In genomic region chr1:74884196-74885141, GRCm38 (mm10) we compare ENCODE assay signal across 8 mouse cellular contexts. TPM values are rescaled to one million over a fixed set of nuclear protein-coding genes. Genes with fewer than 3 reads are reported as not detected.
A peak's percentile ranks its signal among the peaks of the same experiment; 100 is the strongest.
DNase-seq lines count a peak whose midpoint lies in the region; ATAC-seq and TF ChIP-seq lines count a peak whose summit lies in the region.
"Had no signal": no experiment of that assay in that cellular context is flagged by ENCODE, and none has a peak within 500 bp of the region (broad histone marks: within the 10 kb centered on the region; RNA-seq: fewer than 3 reads in every experiment).

No protein-coding gene starts in this region.

- H3K27me3 ChIP-seq in E14TG2a.4 (ENCODE audit: insufficient read depth, low read length): peaks cover 93% of the 10 kb centered on the region
- H3K27me3 ChIP-seq in hindbrain, embryonic 10.5 days (ENCODE audit: insufficient read depth, poor library complexity, severe bottlenecking): peaks cover 99% of the 10 kb centered on the region
- H3K27me3 ChIP-seq in liver, embryonic 16.5 days (ENCODE audit: control insufficient read depth, insufficient read depth, low read depth, low read length): peaks cover 72% of the 10 kb centered on the region

- H3K9ac ChIP-seq in liver, embryonic 16.5 days (ENCODE audit: low read depth, low read length): no peak overlapping the region

- DNase-seq in ES-CJ7 (ENCODE audit: low read depth, low spot score): peak; percentile 74
- DNase-seq in hindbrain, embryonic 10.5 days (ENCODE audit: low spot score): peak; percentile 49
- no peak for DNase-seq in cerebellum, adult 8-10 months
- DNase-seq in cerebellum, adult 11 months: no peak
- DNase-seq: thymus, postnatal 14 days had no signal

- peaks cover 39% of the 10 kb centered on the region for H3K4me1 ChIP-seq in E14TG2a.4 (replicated peaks; ENCODE audit: low read depth, low read length)
- peaks cover 35% of the 10 kb centered on the region for H3K4me1 ChIP-seq in hindbrain, embryonic 10.5 days (replicated peaks)
- no peaks in the 10 kb centered on the region for H3K4me1 ChIP-seq in liver, embryonic 16.5 days (ENCODE audit: control insufficient read depth, low read depth, low read length)

- ATAC-seq in liver, embryonic 16.5 days (ENCODE audit: low read depth): no peak
- no peak for ATAC-seq in megakaryocyte progenitor cell, adult 5-6 weeks (replicated peaks; ENCODE audit: poor library complexity)

- no peak for TF ChIP-seq CTCF in E14TG2a.4 (conservative IDR thresholded peaks at IDR 0.05; ENCODE audit: low read length)

- peak overlapping the region; percentile 66 for H3K4me3 ChIP-seq in E14TG2a.4 (replicated peaks; ENCODE audit: low read length)
- H3K4me3 ChIP-seq in hindbrain, embryonic 10.5 days: peak overlapping the region; percentile 44
- H3K4me3 ChIP-seq in liver, embryonic 16.5 days (ENCODE audit: low read depth, low read length): peak overlapping the region; percentile 5; the same call in 1 of the 2 replicates

- peak overlapping the region; percentile 27; the same call in 1 of the 2 replicates for H3K4me2 ChIP-seq in liver, embryonic 16.5 days (ENCODE audit: low read depth, low read length)

- no peak overlapping the region for H3K27ac ChIP-seq in hindbrain, embryonic 10.5 days
- H3K27ac ChIP-seq in liver, embryonic 16.5 days (ENCODE audit: low read length): no peak overlapping the region

- H3K9me3 ChIP-seq in E14TG2a.4 (ENCODE audit: low read length): no peaks in the 10 kb centered on the region
- H3K9me3 ChIP-seq in hindbrain, embryonic 10.5 days: no peaks in the 10 kb centered on the region
- no peaks in the 10 kb centered on the region for H3K9me3 ChIP-seq in liver, embryonic 16.5 days (replicated peaks; ENCODE audit: control insufficient read depth, low read length)

- H3K36me3 ChIP-seq in E14TG2a.4 (ENCODE audit: insufficient read depth, low read length): no peaks in the 10 kb centered on the region
- H3K36me3 ChIP-seq in hindbrain, embryonic 10.5 days: no peaks in the 10 kb centered on the region
- H3K36me3 ChIP-seq in liver, embryonic 16.5 days (ENCODE audit: control insufficient read depth, insufficient read depth): no peaks in the 10 kb centered on the region

- 1% methylated on average over 57 of the region's 57 CpGs for WGBS in hindbrain, embryonic 10.5 days
- under 1% methylated on average over 57 of the region's 57 CpGs for WGBS in liver, embryonic 16.5 days (ENCODE audit: insufficient replicate concordance)

RNA-seq across cellular contexts. Expression of gene Fev, which starts 0.8 kb away (rescaled TPM):
- 0.25 and 0.89 TPM in 2 replicates for polyA plus RNA-seq in hindbrain, embryonic 10.5 days (2016; fragmentation: Nextera tagmentation; extraction: Ambion mirVana)
- not detected in 2 replicates for polyA plus RNA-seq in liver, embryonic 16.5 days (2015; fragmentation: Nextera tagmentation; extraction: Ambion mirVana)
- total RNA-seq in megakaryocyte progenitor cell, adult 5-6 weeks (2015): not detected in 2 replicates
- total RNA-seq in megakaryocyte progenitor cell, adult 5-6 weeks (2017): not detected in 2 replicates

RNA-seq across cellular contexts. Expression of gene Cryba2, which starts 8.5 kb away (rescaled TPM):
- not detected in 2 replicates for polyA plus RNA-seq in hindbrain, embryonic 10.5 days (2016; fragmentation: Nextera tagmentation; extraction: Ambion mirVana)
- not detected in 2 replicates for polyA plus RNA-seq in liver, embryonic 16.5 days (2015; fragmentation: Nextera tagmentation; extraction: Ambion mirVana)
- not detected in 2 replicates for total RNA-seq in megakaryocyte progenitor cell, adult 5-6 weeks (2015)
- total RNA-seq in megakaryocyte progenitor cell, adult 5-6 weeks (2017): not detected in 2 replicates

RNA-seq across cellular contexts. Expression of gene Cdk5r2, which starts 29.7 kb away (rescaled TPM):
- polyA plus RNA-seq in hindbrain, embryonic 10.5 days (2016; fragmentation: Nextera tagmentation; extraction: Ambion mirVana): 0.96 and 2.6 TPM in 2 replicates
- polyA plus RNA-seq in liver, embryonic 16.5 days (2015; fragmentation: Nextera tagmentation; extraction: Ambion mirVana): not detected in 2 replicates
- not detected in 2 replicates for total RNA-seq in megakaryocyte progenitor cell, adult 5-6 weeks (2015)
- total RNA-seq in megakaryocyte progenitor cell, adult 5-6 weeks (2017): not detected in 2 replicates

RNA-seq across cellular contexts. Expression of gene Cfap65, which starts 50.9 kb away (rescaled TPM):
- polyA plus RNA-seq in hindbrain, embryonic 10.5 days (2016; fragmentation: Nextera tagmentation; extraction: Ambion mirVana): 0.50 and 1.7 TPM in 2 replicates
- not detected in 2 replicates for polyA plus RNA-seq in liver, embryonic 16.5 days (2015; fragmentation: Nextera tagmentation; extraction: Ambion mirVana)
- not detected in 2 replicates for total RNA-seq in megakaryocyte progenitor cell, adult 5-6 weeks (2015)
- total RNA-seq in megakaryocyte progenitor cell, adult 5-6 weeks (2017): not detected in 2 replicates

Comparison
In these comparisons a context has a peak if more than half of its experiments do, and no peak if none do; other contexts are left out.
1. H3K4me3 ChIP-seq: peak in every context shown above with its lines; median percentile 66 in E14TG2a.4; 44 in hindbrain, embryonic 10.5 days; 5 in liver, embryonic 16.5 days.
2. DNase-seq: peak in ES-CJ7 (single experiment) and hindbrain, embryonic 10.5 days (single experiment); none in cerebellum, adult 8-10 months (single experiment) and cerebellum, adult 11 months (single experiment).